Mouse (Mus musculus): ENCODE measurements around the gene Tuba3a.

GRCm38 (mm10) chr6:125268799-125269198, 17.0 kb downstream of the Tuba3a start:
- TF ChIP-seq CTCF (IDR thresholded peaks at IDR 0.05; ENCODE audit: low read depth, low read length) (no peak), POLR2A (IDR thresholded peaks at IDR 0.05; ENCODE audit: borderline replicate concordance, low read depth, low read length) (no peak)

All from bone marrow macrophage, adult 2 months (primary cell).